Mouse (Mus musculus): Measurements from ENCODE around the gene Lrrc19.

DNA sequence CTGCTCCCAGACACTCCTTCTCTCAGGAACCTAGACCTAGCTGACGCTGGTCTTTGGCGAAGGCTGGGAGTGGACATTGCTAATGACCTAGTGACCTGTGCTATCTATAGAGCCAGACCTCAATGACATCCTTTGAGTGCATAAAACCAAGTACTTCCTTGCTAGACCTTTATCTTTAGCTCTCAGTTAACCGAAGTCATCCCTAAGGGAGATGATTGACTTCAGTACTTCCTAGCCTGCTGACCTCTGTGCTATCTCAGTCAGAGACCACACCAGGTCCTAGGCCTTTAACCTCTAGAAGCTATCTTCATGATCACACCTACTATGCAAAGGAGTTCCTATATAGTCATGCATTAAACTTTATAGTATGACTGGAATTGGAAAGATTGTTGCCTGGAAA lies 39.6 kb downstream of the Lrrc19 start:
- TF ChIP-seq CTCF (IDR thresholded peaks at IDR 0.05; ENCODE audit: low read depth, low read length) (no peak), TAL1 (conservative IDR thresholded peaks at IDR 0.05; ENCODE audit: low read depth, low read length) (0 out of 2 replicates have a peak, but pooled peaks have one; percentile 15), GATA1 (IDR thresholded peaks at IDR 0.05; ENCODE audit: borderline replicate concordance, low read length) (no peak), POLR2AphosphoS5 (IDR thresholded peaks at IDR 0.05; ENCODE audit: insufficient replicate concordance, low read depth, low read length) (no peak)

All from G1E (cell line).